Mouse (Mus musculus): Measurements from ENCODE around the gene Ube2f. TPM values are rescaled to one million over a fixed set of nuclear protein-coding genes. Genes with fewer than 3 reads are reported as not detected.

Ube2f gene
- total RNA-seq, 2 experiments from 2014 or later, result 57.2 to 57.4 TPM

DNA sequence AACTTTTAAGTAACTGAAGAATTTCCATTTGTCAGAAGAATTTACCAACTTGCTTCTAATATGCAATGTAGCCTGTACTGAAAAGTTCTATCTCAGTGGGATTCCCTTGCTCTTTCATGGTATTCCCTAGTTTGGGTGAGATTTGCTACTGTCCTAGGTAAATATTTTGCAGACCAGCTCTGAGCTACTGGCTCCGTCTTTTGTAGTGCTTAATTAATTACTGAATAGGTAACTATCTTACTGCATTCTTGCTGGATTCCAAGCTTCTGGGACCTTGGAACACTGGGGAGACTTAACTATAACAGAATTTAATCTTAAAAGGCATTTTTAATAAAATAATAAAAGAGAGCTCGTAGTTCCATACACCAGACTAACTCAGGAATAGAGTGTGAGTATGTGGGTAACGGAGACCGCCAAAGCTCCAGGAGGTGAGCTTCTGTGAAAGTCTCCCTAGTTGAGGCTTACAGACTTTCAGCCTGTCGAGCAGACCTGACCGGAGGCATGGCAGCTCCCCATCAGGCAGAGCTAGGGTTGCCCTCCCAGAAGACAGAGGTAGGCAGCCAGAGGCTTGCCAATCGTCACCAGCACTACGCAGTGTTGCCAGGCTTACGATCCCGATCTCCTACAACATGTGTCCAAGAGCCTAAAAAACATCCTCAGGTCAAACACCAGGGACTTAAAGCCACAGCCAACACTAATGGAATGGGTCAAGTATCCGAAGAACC lies 42.2 kb downstream of the Ube2f start:
- no peak for DNase-seq (ENCODE audit: low spot score in 2 of 2)

DNA sequence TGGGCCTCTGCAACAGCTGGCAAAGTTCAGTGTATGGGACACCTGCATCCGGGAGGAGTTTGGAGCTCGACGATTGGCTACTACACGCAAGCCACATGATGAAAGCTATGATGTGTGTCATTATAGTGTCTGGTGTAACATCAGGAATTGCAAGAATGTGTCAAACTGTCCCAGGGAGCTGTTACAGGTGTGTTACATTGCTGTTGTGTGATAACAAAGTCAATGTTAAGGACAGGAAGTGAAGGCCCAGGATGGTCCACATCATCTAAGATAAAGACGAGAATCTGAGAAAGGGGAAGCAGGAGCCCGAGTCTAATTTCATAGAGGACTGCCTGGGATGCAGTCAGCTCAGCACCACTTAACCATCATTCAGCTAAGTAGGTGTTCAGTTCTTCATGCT lies 45.4 kb downstream of the Ube2f start:
- no peak for DNase-seq (ENCODE audit: low spot score in 2 of 2)

DNA sequence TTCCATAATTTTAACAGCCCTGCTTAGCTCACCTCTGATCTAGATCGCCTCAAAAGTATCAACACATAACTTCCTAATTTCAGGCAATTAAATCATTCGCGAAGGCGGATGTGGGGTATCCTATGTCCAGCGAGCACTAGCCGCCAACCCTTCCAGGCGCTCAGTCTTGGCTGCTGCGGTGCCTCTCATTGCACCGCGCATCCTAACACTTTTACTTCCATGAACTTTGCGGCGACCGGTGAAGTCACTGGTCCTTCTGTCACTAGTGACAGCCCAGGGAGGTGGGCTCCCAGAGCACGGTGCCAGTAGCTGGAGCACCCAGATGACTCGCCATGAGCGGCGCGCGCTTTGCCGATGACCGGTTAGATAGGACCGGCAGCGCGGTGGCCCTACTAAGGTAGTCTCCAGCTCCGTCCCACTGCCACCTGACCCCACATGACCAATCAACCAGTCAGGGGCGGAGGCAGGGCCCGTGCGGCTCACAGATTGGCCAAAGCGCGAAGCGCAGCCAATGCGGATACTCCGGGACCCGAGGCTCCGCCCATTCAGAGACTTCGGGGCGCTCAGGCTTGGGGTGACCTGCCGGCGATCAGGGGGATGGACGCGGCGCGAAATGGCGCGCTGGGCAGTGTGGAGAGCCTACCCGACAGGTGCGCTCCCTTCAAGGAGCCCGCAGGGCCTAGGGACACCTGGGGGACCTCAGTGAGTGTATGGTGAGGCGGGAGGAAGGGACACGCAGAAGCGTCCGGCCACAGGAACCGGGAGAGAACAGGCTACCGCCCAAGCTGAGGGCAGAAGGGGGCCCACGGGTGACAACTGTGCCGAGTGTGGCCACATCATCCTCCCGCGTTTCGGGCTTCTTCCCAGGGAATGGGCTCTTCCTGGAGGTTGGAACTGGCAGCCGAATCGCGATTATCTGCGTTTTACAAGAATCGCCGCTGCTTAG lies 48.0 kb downstream of the Ube2f start, which contains the start of gene Scly:
Gene Scly (plus strand): TSS at position 540 of the 946 bp plus-strand sequence.
- DNase-seq (ENCODE audit: low spot score in 2 of 2), result peak; percentile 93 to 96

DNA sequence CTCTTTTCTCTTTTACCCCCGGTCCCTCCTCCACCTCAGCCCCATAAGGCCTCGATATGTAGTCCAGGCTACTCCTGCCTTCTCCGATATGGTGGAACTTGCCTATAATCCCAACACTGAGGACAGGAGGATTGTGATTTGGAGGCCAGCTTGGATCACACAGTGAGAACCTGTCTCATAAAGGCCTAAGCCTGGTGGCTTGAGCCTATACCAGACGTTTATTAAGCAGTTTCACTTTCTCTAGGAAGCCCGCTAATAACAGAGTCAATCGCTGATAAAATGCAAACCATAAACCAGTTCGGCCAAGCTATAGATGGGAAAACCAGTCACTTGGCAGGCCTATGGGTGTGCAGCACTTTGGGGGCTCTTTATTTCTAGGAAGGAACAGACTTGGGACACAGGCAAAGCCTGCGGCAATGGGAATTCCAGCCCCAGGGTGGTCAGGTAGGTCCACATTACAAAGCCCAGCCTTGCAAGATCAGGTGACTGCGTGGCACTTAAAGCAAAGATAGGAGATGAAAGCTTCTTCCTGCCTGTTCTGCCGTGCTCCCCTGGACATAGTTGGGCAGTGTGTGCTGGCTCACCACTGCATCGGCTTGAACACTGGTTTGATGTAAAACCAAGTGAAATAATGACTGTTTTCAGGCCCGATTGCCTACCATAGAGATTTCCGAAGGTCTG lies 49.1 kb downstream of the Ube2f start:
- DNase-seq (ENCODE audit: low spot score in 2 of 2), result no peak

DNA sequence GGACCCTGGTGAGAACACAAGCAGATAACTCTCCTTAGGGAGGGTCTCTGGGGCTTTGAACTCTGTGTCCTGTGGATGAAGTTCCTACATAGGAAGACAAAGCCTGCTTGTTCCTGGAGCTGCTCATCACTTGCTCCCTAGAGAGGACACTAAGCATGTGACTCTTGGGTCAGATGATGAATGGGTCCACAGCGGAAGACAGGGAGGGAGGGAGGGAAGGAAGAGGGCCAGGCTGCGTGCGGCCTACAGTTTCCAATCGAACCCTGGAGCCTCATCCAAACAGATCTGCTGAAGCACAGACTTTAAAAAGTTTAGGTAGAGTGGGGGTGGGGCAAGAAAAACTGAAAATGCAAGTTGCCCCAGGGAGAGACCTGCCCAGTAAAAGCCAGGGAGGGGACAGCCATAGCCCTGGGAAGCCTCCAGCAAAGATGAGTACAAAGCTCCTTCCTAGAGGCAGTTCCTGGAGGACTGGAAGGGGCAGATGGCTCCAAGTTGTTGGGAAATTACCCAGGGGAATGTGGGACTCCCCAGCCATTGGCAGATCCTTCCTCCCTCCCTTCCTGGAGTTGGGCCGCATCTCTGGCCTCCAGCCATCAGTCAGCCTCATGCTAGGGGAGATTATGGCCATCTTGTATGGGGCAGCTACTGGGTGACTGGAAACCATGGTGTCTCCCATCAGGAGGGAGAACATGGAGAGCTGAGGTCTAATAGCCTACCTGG lies 49.8 kb downstream of the Ube2f start:
- DNase-seq (ENCODE audit: low spot score in 2 of 2), result no peak

DNA sequence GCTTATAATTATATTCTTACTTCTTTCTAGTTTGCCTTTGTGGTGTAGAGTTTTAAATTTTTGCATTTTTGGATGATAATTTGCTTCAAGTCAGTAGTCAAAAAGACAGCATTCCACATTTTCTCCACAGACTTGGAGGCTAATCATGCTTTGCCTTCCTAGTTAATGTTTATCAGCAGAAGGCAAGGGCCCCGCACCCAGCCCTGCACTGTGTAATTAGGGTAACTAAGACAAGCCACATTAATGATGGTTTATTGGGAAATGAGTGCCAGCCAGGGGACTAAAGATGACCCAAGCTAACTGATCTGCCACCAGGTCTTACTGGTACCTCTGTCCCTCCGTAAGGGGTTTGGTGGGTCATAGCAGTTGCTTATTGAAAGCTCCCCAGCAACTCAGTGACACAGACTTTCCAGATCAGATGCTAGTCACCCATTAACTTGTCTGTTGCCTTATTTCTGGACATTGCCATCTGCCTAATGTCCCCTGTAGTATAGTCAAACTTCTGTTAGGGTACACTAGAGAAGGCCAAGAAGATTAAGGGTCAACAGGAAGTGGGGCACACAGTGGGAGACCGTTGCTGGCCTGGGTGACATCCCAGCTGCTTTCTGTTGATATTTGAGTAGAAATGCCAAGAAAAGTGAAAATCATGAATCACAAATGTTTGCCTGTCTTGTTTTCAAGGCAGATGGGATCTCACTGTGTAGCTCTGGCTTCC lies 51.3 kb downstream of the Ube2f start:
- no peak for DNase-seq (ENCODE audit: low spot score in 2 of 2)

DNA sequence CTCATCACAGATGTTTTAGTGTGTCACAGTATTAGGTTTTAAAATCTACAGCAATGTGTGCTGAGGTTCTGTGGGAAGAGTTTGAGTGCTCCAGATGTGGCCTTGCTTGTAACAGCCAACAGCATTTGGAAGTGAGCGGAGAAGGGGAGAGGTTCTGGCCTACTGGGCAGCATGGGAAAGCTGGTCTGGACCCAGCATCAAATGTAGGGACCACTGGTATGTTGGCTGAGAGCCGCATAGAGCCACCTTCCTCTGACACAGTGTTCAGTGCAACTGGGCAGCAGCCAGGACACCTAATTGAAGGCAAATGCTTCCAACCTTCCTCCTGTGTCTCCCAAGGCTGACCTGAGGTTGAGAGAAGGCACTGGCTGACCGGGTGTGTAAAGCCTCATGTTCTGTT lies 51.9 kb downstream of the Ube2f start:
- no peak for DNase-seq (ENCODE audit: low spot score in 2 of 2)

DNA sequence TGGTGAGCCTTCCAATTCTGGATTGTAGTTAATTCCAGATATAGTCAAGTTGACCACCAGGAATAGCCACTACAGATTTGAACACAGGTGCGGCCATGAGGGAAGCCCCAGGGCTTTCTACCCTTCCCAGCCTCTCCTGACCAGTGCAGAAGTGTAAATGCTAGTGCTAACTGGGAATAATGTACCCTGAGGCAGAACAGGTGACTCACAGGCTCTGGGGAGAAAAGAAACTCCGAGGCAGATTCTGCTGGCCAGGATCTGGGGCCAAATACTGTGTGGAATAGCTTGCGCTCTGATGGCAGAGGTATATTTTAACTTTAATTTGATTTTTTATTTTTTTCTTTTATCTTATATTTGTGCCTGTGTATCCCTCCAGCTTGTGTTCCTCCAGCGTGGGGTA lies 54.5 kb downstream of the Ube2f start:
- no peak for DNase-seq (ENCODE audit: low spot score in 2 of 2)

DNA sequence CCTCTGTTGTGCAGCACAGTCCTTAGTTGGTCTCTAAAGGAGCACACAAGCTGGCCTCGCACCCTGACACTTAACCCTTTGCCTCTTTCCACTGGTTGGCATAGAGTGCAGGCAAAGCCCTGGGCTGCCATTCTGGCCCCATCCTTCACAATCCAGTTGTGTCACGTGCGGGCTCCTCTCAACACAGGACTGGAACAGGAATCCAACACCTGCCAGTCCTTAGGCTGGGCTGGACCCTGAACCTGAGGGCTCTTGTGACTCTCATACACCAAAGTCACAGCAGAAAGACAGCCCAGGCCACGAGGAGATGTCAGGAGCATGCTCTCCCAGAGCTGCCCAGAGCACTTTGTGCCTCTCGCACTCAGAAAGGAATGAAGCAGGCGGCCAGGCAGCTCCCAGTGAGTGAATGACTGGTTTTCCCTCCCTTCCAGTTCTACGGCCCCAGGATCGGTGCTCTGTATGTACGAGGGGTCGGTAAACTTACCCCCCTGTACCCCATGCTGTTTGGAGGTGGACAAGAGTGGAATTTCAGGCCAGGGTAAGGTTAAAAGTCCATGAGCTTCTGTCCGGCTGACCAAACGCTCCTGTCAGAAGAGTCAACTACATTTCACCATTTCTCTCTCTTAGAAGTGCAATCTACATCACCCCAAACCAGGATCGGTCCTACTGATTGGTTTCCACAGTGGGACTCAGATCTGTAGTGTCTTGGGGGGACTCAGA lies 59.4 kb downstream of the Ube2f start:
- no peak for DNase-seq (ENCODE audit: low spot score in 2 of 2)

DNA sequence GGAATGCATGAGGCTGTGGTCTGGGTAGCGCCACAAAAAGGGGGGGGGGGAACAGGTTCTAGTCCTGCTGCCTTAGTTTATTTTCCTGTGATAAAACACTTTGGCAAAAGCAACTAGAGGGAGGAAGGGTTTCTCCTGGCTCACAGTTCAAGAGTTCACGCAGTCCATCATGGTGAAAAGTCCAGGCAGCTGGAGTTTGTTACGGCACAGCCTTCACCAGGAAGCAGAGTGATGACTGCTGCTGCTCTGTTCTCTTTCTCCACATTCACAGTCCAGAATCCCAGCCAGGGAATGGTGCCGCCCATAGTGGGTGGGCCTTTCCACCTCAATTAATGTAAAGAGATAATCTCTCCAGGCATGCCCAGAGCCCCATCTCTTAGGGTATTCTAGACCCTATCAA lies 62.2 kb downstream of the Ube2f start:
- DNase-seq (ENCODE audit: low spot score in 2 of 2), result no peak

DNA sequence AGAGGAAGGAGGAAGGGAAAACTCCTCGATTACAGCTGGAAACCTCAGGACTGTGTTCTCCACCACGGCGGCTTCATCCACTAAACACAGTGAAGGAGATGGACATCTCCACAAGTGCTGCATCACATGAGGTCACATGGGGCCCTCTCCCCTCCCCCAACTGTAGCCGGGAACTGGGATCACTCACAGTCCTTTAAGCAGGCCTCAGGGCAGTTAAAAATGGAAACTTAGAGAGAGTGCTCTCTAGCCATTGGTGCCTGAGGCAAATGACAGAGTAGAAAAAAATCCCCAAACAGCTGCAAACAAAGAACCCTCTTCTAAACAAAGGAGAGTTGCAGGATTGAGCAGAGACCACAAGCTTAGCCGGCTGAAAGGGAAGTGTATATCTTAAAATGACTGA lies 63.1 kb downstream of the Ube2f start:
- no peak for DNase-seq (ENCODE audit: low spot score in 2 of 2)

DNA sequence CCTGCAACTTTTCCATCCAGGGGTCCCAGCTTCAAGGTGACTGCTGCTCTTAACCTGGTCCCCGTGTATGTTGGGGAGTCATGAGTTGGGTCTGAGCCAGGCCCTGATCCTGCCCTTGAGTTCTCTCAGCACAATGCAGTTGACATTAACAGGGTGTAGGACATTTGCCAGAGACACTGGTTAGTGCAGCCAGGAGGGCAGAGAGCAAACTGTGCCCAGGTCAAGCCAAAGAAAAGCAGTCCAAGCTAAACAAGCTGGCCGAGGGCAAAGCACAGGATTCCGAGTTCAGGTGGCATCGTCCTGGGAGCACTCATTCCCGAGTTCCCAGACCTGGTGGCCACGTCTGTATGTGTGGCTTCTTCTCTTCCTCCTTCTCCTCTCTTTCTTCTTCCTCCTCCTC lies 67.6 kb downstream of the Ube2f start:
- DNase-seq (ENCODE audit: low spot score in 2 of 2), result no peak

DNA sequence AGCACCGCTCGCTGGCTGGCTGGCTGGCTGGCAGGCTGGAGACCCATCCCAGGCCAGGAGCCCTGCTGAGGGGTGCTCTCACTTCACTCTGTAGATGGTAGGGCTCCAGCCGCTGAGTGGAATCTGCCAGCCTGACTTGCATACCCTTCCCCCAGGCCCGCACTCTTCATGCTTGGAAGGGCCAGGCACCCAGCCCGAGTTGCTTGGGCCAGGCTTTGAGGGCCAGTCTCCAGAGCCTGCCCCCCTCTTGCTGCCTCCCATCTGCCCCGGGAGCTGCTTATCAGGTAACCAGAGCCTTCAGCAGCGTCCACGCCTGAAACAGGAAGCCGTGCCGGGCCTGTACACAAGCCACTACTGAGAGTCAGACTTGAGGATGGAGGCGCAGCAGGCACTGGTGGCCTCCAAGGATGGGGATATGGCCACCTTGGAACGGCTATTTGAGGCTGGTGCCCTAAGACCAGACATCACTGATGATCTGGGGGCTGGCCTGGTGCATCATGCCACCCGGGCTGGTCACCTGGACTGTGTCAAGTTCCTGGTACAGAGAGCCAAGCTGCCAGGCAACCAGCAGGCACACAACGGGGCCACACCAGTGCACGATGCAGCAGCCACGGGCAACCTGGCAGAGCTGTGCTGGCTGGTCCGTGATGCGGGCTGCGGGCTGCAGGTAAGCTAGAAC lies 71.8 kb downstream of the Ube2f start, which contains the start of gene Espnl:
Gene Espnl (plus strand): TSS at position 316 of the 679 bp plus-strand sequence.
- no peak for DNase-seq (ENCODE audit: low spot score in 2 of 2)

DNA sequence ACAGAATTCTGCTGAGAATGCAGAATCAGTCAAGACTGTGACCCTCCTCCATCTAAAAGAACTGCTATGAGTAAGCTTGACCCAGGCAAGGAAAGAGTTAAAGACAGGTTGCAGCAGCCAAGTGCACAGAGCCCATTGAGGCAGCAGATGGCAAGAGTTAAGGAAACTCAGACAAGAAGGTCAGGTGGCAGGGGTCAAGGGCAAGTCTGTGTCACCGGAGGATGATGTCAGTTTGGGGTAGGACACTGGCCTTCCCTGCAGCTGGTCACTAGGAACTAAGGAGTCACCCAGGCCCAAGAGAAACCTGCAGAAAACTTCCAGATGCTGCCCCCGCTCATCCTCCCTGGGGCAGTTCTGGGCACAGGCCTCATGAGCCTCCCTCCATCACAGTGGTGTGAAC lies 74.5 kb downstream of the Ube2f start:
- no peak for DNase-seq (ENCODE audit: low spot score in 2 of 2)

DNA sequence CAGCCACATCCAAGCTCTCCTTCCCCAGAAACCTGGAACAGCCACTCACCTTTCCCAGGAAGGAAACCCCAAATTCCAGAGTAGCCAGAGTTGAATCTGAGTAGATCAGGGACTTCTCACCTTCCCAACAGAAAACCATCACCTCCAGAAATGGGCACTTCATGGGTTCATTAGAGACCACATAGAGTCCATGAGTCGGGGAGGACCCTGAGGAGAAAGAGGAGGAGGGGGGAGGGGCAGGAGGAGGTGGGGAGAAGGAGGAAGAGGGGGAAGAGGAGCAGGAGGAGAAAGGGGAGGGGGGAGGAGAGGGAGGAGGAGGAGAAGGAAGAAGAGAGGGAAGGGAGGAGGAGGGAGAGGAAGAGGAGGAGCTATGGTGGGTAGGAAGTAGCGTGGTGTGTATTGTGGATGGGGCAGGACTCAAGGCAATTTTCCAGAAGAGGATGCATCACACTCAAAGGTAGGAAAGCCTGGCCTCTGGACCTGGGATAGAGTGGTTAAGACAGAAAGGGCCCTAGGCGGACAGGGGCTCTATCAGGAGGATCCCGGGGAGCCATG lies 75.5 kb downstream of the Ube2f start:
- DNase-seq (ENCODE audit: low spot score in 2 of 2), result no peak

DNA sequence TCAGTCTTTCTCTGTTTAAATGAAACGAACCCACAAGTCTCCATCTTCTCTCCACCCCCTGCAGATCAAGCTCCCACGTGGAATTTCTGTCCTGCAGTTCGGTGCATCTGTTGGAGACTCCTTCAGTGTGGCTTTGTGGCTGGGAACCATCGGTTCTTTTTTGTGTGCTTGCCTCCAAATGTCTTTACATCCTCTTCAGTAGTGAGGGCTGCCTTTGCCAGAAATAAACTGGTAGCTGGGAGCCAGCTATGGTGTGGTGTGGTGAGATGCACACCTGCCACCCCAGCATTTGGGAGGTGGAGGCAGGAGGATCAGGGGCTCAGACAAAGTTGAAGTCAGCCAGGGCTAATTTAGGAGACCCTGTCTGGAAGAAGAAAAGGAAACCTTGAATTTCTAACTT lies 82.0 kb downstream of the Ube2f start:
- DNase-seq (ENCODE audit: low spot score in 2 of 2), result peak in 1 of 2 experiments; percentile 20

DNA sequence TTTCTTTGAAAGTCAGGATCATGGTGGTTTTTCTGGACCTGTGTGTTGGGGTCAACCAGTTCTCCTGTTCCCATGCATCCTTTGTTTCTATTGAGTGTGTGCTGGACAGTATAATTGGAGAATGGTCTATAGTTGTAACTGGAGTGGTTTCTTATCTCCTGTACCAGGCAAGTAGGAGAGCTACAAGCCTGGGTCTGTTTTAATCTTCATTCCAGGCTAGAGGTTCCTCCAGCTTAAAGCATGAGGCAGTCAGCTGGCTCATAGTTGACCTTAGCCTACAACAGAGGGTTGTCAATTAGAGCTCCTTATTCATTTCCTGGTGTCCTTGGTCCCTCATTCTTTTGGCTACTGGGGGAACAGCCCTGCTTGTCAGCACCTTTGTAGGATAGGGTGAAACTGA lies 83.5 kb downstream of the Ube2f start:
- DNase-seq (ENCODE audit: low spot score in 2 of 2), result no peak

DNA sequence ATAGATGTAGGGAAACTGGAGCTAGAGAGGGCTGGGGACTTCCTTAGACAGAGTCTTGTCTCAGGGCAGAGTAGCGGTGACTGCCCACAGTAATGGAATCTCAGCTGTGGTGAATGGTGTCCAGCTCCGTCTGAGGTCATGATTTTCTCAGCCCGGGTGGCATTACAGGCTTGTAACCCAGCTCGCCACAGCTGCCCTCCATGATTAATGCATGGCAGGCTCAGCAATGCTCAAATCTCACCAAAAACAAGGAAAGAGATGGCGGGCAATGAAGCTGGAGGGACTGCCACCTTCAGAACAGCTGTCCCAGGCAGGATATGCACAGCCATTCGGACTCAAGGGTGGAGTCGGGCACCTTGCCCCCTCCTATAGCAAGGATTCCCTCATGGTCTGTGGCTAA lies 87.3 kb downstream of the Ube2f start:
- DNase-seq (ENCODE audit: low spot score in 2 of 2), result no peak

All from layer of hippocampus, postnatal 14 days (tissue).